Mouse (Mus musculus) thymus, postnatal 36 days (tissue): ENCODE measurements around the gene Eral1.
A peak's percentile ranks its signal among the peaks of the same experiment; 100 is the strongest.

ENCODE experiments used
- DNase-seq, 2 experiments: peaks; one replicate each; pipeline ENCODE4 v3.0.0; 2022; ENCODE audit warnings: mixed read lengths in 2 of 2

Gene Eral1

GRCm38 (mm10) chr11:78079961-78080921 lies at the start of gene Eral1:
Gene Eral1 (minus strand): TSS chr11:78080383.
- DNase-seq, result peak; percentile 68 to 73

GRCm38 (mm10) chr11:78129458-78129857 lies 49.3 kb upstream of the Eral1 start:
- DNase-seq, result no peak

DNA sequence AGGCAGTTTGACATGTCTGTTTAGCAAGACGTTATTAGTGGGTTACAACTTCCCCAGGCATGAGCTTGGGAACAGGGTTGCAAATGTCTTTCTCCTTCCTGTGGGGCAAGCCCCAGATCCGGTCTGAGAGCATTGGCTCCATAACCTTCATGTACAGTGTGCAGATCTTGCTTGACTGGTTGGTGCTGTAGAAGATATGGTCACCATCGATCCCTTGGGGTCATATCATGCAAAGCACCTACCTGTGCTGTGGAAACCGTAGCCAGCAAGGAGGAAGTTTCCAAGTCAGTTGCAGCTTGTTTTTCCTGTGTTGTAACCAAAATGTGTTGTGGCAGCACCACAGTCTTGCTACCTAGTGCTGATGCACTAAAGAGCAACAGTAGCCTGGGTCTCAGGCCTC lies 46.6 kb upstream of the Eral1 start:
- DNase-seq, result no peak

DNA sequence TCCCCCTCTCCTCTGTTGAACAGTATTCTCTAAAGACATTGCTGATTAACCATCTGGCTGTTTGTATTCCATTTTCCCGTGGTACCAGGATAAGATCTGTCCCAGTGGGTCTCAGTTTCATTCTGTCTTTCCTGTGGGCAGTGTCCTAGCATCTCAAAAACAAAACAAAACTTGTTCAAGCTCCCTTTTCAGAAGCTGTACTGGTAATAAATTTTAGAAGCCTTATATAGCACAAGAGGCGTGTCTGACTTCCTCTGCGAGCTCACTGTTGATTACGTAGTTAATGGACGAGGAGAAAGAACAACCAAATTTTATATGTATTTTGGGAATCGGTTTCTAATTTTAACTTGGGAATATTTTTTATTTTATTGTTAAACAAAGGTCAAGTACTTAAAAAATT lies 45.5 kb upstream of the Eral1 start:
- no peak for DNase-seq

GRCm38 (mm10) chr11:78123782-78124181 lies 43.6 kb upstream of the Eral1 start:
- DNase-seq, result no peak

DNA sequence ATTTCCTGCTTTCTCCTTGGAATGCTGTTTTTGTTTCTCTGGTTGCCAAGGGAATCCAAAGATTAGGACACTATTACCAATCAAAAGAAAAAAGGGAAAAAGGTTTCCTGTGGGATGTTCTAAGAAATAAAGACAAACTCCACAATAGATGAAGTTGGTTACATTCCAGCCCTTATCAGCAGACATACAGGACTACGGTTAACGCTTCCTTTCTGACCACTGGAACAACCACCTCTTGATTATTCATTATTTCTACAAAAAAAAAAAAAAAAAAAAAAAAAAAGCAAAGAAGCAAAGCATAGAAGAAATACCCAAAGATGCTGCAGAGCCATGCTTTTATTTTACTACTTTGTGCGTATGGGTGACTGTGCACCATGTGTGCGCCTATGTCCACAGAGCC lies 42.6 kb upstream of the Eral1 start:
- DNase-seq, result no peak

DNA sequence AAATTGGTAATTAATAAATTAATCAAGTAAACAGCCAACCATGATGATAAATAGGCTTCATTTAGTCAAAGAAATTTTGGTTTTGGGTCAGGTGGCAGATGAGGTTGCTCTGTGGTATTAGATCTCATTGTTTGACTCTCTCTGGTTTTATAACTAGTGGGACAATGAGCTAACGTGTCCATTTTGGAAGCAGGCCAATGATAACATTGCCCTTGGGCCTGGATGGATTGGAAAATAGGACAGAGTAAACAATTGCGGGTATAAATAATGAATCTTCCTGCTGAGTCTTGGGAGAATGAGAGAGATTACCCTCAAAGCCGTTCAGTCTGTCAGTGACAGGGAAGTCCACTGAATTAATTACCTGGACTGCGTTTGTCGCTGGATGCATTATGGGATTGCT lies 41.0 kb upstream of the Eral1 start:
- no peak for DNase-seq

DNA sequence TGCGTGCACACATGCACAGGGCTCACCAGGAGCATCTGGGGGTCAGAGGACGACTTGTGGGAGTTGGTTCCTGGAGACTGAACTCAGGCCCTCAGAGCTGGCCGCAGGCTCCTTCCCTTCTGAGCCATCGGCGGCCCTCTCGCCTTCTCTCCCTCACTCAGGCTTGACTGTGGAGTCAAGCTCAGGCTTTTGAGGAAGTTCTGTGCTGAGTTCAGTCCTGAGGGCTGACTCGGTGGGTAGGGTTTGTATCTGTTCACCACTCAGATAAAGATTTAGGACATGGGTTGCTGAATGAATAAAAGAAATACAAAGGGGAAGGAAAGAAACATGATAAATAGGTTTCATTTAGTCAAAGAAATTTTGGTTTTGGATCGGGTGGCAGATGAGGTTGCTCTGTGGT lies 39.7 kb upstream of the Eral1 start:
- no peak for DNase-seq

GRCm38 (mm10) chr11:78118467-78118866 lies 38.3 kb upstream of the Eral1 start:
- DNase-seq, result no peak

DNA sequence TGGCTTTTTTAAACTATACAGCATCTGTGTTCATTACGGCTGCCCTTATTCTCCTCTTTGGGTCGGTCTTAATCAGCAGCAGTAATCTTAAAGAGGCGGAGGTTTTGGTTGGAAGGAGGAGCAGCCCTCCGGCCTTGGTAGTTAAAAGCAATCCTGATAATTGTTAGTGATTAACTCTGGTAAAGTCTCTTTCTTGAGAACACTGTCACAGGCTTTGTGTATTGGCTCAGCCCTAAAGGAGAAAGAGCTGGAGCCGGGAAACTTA lies 35.9 kb upstream of the Eral1 start:
- no peak for DNase-seq

DNA sequence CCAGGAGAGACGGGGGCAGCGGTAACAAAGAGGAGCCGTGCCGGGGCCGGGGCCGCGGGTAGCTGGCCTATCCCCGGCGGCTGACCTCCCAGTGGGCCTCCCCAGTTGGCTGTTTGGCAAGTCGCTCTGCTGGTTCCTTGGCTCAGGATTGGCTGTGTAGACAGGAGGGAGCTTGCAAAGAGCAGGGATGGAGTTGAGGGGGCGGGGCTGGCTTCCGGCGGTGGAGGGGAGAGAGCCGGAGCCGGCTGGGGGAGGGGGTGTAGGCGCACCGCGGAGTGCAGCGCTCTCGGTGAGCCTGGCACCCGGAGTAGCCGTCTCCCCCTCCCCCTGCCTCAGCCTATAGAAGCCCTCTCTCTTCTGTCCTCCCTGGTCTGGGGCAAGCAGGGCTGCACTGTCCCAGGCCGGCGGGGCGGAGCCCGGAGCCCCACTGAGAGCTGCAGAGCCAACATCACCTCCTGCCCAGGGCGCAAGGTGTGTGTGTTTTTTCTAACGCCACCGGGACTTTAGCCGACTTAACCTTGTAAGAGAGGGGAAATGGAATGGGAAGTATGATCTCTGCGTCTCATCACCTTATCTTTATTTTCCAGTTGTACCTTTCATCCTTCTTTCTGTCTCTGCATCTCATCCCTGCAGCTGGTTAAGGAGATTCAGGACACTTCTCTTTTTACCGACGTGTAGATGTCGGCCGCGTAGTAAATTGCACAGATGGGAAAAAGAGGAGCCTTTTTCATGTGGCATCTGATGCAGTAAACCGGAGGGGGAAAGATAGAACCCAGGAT lies 35.4 kb upstream of the Eral1 start:
- DNase-seq, result peak; percentile 84 to 90

- no peak for DNase-seq
These were observed 34.6 kb upstream of the Eral1 start for GRCm38 (mm10) chr11:78114676-78115366.

GRCm38 (mm10) chr11:78113616-78114015 lies 33.4 kb upstream of the Eral1 start:
- no peak for DNase-seq

DNA sequence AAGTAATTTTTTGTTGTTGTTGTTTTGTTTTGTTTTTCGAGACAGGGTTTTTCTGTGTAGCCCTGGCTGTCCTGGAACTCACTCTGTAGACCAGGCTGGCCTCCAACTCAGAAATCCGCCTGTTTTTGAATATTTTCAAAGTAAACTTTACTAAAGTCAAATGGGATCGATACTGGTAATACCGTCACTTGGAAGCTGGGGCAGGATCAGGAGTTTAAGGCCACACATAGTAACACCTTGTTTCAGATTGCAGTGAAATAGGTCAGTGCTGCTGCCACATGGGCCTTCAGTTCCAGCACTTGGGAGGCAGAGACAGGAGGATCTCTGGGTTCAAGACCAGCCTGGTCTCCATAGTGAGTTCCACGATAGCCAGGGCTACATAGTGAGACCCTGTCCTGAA lies 24.3 kb upstream of the Eral1 start:
- DNase-seq, result no peak

GRCm38 (mm10) chr11:78102958-78103747 lies 23.0 kb upstream of the Eral1 start:
- no peak for DNase-seq

DNA sequence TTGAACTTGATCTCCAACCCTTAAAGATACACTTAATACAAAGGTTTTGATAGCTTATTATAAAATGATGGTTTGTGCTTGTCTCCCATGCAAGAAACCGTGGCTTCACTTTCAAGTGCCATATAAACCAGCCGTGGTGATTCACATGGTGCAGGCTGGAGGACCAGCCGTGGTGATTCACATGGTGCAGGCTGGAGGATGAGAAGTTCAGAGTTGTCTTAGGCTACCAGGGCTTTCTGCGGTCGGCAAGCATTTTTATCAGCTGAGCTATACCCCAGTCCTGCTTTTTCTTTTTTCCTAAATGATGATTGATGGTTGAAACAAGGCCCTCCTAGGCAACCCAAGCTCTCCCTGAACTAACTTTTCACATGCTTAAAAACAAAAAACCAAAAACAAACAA lies 22.0 kb upstream of the Eral1 start:
- DNase-seq, result no peak

DNA sequence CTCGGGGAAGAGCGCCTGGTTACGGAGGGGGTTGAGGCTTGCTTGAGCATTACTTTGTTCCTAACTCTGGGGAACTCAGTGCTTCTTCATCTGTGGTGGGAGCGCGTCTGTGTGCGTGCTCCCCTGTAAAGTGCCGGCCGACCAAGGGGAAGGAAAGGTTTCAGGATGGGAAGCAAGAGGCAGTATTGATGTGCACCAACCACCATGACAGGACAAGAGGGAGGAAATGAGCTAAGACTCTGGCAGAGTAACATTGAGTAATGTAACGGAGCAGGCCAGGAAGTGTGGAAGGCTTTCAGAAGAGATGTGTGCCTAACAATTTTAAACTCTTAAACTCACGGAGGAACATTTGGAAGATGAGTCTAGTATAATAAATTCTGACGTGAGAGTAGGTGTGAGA lies 20.6 kb upstream of the Eral1 start:
- no peak for DNase-seq

GRCm38 (mm10) chr11:78097077-78097476 lies 16.9 kb upstream of the Eral1 start:
- no peak for DNase-seq

- DNase-seq, result no peak
These were observed 14.9 kb upstream of the Eral1 start for GRCm38 (mm10) chr11:78095144-78095516.

DNA sequence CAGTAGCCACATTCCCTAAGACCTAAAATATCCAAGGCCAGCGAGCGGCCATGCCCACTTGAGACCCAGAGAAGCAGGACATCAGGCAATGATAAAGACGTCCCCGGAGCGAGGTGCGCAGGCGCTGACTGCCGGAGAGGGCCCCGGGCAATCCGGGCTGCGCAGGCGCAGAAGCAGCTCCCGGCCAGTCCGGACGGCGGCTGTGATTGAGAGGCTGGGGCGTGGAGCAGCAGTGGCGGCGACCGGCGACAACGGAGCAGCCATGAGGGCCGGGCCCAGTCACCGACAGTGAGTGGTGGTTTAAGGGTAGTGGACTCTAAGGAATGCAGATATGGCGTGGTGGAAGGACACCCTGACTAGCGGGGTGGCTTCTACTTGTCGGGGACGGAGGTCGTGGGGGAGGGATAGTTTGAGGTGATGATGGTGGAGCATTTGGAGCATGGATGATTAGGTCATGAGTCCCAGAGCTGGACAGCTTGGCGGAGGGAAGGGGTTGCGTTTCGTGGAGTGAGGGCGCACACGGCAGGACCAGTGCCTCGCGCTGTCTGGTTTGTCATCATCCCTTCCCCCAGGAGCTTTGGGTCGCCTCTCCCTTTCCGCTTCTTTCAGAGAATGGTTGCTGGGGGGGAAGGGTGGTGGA lies 14.4 kb upstream of the Eral1 start, which contains the start of gene Fam222b:
Gene Fam222b, plus strand, starts transcription at position 157 of the 640 bp plus-strand sequence.
- peak; percentile 86 to 88 for DNase-seq

DNA sequence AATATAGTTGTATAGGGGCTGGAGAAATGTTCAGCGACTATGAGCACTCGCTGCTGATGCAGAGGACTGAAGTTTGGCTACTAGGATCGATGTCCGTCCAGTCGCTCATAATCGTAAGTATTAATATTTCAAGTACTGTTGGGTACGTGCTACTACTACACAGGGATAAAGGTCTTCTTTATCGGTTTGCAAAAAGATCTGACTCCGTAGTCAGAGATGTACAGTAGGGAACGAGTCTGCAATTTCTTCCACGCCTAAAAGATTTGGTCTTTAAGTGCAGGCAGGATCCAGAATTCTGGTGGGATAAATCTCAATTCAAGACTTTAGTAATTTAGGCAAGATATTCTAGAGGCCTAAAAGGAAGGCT lies 13.9 kb upstream of the Eral1 start:
- no peak for DNase-seq

DNA sequence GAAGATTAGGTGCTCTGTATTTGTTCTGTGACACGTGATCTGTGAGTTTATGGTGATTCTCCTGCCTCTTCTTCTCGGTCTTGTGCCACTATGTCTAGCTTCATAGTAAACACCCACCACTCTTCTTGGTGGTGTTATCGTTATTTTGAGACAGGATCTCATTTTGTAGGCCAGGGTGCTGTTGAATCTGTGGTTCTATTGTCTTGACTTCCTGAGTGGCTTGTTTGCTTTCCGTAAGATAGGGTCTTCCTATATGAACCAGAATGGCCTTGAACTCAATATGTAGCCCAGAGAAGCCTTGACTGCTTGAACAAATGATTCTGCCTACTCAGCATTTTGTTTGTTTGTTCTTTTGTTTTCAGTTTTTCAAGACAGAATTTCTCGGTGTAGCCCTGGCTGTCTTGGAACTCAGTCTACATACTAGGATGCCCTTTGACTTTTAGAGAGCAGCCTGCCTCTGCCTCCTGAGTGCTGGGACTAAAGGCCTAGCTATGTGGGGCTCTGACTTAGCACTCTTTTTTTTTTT lies 7.6 kb upstream of the Eral1 start:
- no peak for DNase-seq
